Mouse (Mus musculus) midbrain, embryonic 15.5 days (tissue): ENCODE data around the gene Fignl1. TPM values are rescaled to one million over a fixed set of nuclear protein-coding genes. Genes with fewer than 3 reads are reported as not detected.
A peak's percentile ranks its signal among the peaks of the same experiment; 100 is the strongest.

Source experiments
- ATAC-seq: fragments of 200-750 bp; cut with Nextera tagmentation; replicated peaks from 2 replicates; pipeline ENCODE4 v1.8.0; 2017; ENCODE audit warnings: moderate TSS enrichment
- H3K27ac ChIP-seq: fragments of 300-500 bp; sonication (generic); 2 replicates; pipeline ENCODE4 v1.5.1; 2015; ENCODE audit warnings: mild to moderate bottlenecking, inconsistent platforms
- H3K27me3 ChIP-seq: fragments of 300-500 bp; sonication (generic); replicated peaks from 2 replicates; pipeline ENCODE4 v1.6.1; 2015; ENCODE audit warnings: inconsistent platforms
- H3K36me3 ChIP-seq: fragments of 300-500 bp; sonication (generic); replicated peaks from 2 replicates; pipeline ENCODE4 v1.6.1; 2015; ENCODE audit warnings: inconsistent platforms
- H3K4me1 ChIP-seq: fragments of 300-500 bp; sonication (generic); 2 replicates; pipeline ENCODE4 v1.6.1; 2015; ENCODE audit warnings: inconsistent platforms
- H3K4me2 ChIP-seq: fragments of 300-500 bp; sonication (generic); 2 replicates; pipeline ENCODE4 v1.6.1; 2015; ENCODE audit warnings: inconsistent platforms, mild to moderate bottlenecking, moderate library complexity
- H3K4me3 ChIP-seq: fragments of 300-500 bp; sonication (generic); 2 replicates; pipeline ENCODE4 v1.5.1; 2015; ENCODE audit warnings: mild to moderate bottlenecking, inconsistent platforms
- H3K9ac ChIP-seq: fragments of 300-500 bp; sonication (generic); 2 replicates; pipeline ENCODE4 v1.6.1; 2015; ENCODE audit warnings: mild to moderate bottlenecking, inconsistent platforms
- H3K9me3 ChIP-seq: fragments of 300-500 bp; sonication (generic); 2 replicates; pipeline ENCODE4 v1.6.1; 2016; ENCODE audit warnings: inconsistent platforms
- WGBS: fragments of 180-500 bp; shearing (Covaris S2); methylation state at CpG from one replicate; pipeline ENCODE4 v1.1.7; 2015; ENCODE audit warnings: mixed read lengths; 5-methylcytosine and 5-hydroxymethylcytosine counted together
- polyA plus RNA-seq: library from polyadenylated mRNA; unstranded; fragments of >200 nt; fragmentation: Nextera tagmentation; extraction: Ambion mirVana; gene quantifications from 2 replicates; pipeline ENCODE4 v1.2.1, GENCODE M21; 2015

Fignl1 gene
- polyA plus RNA-seq, 1 experiment from 2014 or later, result 9.8 TPM

DNA sequence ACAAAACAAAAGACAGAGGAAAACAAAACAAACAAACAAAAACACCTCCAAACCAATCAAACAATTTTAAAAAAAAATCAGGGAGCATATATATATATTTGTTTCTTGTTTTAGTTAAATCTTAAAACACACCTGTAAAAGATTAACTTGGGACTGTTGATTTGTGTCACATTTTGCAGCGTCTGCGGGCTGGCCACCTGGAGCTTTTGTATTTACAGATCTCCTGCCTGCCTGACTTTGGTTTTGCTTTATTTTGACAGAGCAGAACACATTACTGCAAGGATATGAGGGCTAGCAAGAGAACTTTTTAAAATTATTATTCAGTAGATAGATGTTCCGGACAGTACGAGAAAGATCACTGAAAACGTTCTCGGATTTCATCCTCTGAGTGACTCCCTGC is 22.8 kb upstream of the Fignl1 start:
- H3K4me2 ChIP-seq, result no peak overlapping the region
- H3K4me1 ChIP-seq, result peaks cover 21% of the 10 kb centered on the region; the same call in 1 of the 2 replicates
- 39% methylated on average over 6 of the region's 6 CpGs for WGBS
- H3K36me3 ChIP-seq, result no peaks in the 10 kb centered on the region
- no peak overlapping the region for H3K27ac ChIP-seq
- ATAC-seq, result no peak
- H3K9me3 ChIP-seq, result no peaks in the 10 kb centered on the region
- H3K4me3 ChIP-seq, result no peak overlapping the region
- no peak overlapping the region for H3K9ac ChIP-seq
- no peaks in the 10 kb centered on the region for H3K27me3 ChIP-seq

DNA sequence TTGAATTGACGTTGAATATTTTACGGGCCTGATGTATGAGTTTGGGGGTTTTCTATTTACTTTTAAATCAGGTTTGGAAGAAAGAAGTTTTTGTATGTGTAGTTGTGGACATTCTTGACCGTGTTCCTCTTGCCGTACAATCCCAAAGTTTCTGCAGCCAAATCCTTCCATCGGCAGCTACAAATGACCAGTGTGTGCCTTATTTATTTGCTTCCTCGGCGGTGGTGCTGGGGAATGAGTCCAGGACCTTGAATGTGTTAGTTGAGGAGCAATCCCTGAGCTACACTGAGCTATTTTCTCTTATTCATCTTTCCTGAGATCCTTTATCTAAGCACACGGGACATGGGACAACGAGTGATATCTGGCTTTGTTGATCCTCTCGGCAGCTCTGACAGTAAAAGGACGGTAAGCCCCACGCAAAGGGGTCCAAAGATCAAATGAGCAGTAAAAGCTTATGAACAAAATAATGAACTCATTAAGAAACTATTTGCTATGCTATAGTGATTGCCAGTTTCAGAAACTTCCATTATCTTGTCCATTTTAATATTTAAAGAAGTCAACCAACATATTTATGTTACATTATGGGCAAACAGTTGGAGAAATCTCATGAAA is 22.2 kb upstream of the Fignl1 start:
- 42% methylated on average over 12 of the region's 12 CpGs for WGBS
- H3K27ac ChIP-seq, result no peak overlapping the region

DNA sequence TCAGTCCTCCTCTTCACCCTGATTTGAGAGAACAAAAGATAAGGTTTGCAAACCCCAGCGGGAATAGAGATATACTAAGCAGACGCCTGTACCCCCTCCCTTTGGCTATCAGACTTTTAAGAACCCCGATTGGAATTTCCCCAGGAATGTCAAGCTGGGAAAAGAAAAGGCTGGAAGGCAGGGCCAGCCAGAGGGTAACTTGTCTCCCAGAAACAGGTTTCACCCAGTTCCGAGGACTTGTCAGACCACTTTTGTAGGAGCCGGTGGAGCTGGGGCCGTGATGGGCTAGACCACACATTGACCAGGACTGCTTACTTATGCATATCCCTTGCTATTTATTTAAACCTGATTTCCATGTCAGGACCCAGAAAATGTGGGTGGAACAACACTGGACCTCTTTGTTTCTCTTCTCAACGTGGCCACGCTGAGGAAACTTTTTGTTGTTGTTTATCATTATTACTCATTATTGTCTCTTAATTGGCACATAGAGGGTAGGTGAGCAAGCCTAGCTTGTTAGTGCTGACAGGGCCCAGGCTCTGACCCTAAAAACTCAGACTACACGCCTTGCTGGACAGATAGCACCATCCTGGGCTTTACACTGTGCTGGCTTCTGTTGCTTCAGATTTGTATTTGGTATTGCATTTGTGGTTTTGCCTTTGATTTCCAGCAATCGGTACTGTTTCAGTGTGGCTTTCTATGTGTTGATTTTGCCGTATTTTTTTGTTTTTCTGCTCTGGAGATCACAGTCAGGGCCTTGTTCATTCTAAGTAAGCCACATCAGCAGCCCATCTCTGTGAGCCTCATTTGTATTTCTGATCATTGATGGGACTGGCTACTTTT is 20.6 kb upstream of the Fignl1 start:
- ATAC-seq, result peak; percentile 37; the same call in 1 of the 2 replicates
- 21% methylated on average over 11 of the region's 11 CpGs for WGBS
- H3K27ac ChIP-seq, result no peak overlapping the region
- H3K4me2 ChIP-seq, result no peak overlapping the region
- H3K4me3 ChIP-seq, result no peak overlapping the region
- H3K9ac ChIP-seq, result no peak overlapping the region
- no peaks in the 10 kb centered on the region for H3K27me3 ChIP-seq
- H3K36me3 ChIP-seq, result no peaks in the 10 kb centered on the region
- H3K9me3 ChIP-seq, result no peaks in the 10 kb centered on the region
- peaks cover 17% of the 10 kb centered on the region; the same call in 1 of the 2 replicates for H3K4me1 ChIP-seq

More for the DNA sequence above, 22.2 kb upstream of the Fignl1 start:
- H3K36me3 ChIP-seq, result no peaks in the 10 kb centered on the region
- H3K4me2 ChIP-seq, result no peak overlapping the region
- no peak overlapping the region for H3K9ac ChIP-seq
- no peak for ATAC-seq
- no peaks in the 10 kb centered on the region for H3K27me3 ChIP-seq
- peaks cover 17% of the 10 kb centered on the region; the same call in 1 of the 2 replicates for H3K4me1 ChIP-seq
- no peak overlapping the region for H3K4me3 ChIP-seq
- no peaks in the 10 kb centered on the region for H3K9me3 ChIP-seq

DNA sequence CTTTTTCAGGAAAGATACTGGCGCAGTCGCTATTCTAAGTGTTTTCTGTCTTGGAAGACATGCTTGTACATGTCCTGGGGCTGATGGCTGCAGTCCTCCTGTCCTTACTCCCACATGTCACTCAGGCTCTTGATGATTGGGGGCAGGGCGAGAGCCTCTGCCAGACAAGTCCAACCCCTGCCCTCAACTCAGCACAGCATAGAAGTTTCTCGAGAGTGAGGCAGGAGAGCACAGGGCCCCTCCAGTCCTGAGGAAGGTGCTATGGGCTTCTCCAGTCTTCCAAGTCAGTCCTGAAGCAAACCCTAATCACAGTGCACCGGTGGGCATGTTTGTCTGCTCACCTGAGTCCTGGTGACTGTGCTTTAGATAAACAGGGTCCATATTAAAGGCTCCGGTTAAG is 20.0 kb upstream of the Fignl1 start:
- no peaks in the 10 kb centered on the region for H3K36me3 ChIP-seq
- no peaks in the 10 kb centered on the region for H3K27me3 ChIP-seq
- no peak overlapping the region for H3K4me2 ChIP-seq
- WGBS, result 27% methylated on average over 6 of the region's 6 CpGs
- H3K9ac ChIP-seq, result no peak overlapping the region
- H3K9me3 ChIP-seq, result no peaks in the 10 kb centered on the region
- peaks cover 17% of the 10 kb centered on the region; the same call in 1 of the 2 replicates for H3K4me1 ChIP-seq
- ATAC-seq, result peak; percentile 53; the same call in 1 of the 2 replicates
- H3K4me3 ChIP-seq, result no peak overlapping the region
- H3K27ac ChIP-seq, result no peak overlapping the region

DNA sequence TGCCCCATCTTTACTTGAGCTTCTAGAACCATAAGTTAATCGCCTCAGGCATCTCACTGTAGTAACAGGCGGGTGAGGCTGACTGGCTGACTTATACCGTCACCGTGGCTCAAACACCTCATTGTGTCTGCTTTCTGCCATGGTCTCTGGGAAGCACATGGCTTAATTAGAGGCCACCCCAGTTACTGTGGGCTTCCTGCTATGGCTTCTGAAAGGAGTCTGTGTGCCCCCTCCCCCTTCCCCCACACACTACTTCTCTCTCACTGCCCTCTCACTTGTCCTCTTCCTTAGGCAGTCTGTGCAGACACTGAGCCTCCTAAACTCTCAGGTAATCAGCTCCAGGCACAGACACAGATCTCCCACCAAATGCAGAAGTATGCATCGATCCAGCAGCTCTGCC is 19.5 kb upstream of the Fignl1 start:
- Histone ChIP-seq H3K27ac (no peak overlapping the region), H3K27me3 (no peaks in the 10 kb centered on the region), H3K9ac (no peak overlapping the region), H3K36me3 (no peaks in the 10 kb centered on the region), H3K4me1 (peaks cover 17% of the 10 kb centered on the region; the same call in 1 of the 2 replicates), H3K4me3 (no peak overlapping the region), H3K9me3 (no peaks in the 10 kb centered on the region), H3K4me2 (no peak overlapping the region)
- ATAC-seq, result peak; percentile 55
- WGBS, result 29% methylated on average over 5 of the region's 5 CpGs

DNA sequence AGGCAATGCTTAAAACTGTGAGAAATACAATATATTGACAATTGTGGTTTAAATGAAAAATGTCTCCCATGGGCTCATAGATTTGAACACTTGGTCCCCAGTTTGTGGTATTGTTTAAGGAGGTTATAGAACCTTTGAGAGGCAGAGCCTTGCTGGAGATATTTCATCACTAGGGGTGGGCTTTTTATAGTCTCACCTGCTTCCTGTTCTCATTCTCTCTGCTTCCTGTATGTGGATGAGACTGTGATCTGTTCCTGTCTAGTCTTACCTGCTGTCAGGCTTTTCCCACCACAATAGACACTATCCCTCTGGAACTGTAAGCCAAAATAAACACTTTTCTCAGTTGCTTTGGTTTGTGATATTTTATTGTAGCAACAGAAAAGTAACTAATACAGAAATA is 17.7 kb upstream of the Fignl1 start:
- no peaks in the 10 kb centered on the region for H3K9me3 ChIP-seq
- H3K4me1 ChIP-seq, result peaks cover 34% of the 10 kb centered on the region
- no peak overlapping the region for H3K4me2 ChIP-seq
- H3K27me3 ChIP-seq, result no peaks in the 10 kb centered on the region
- H3K4me3 ChIP-seq, result no peak overlapping the region
- H3K27ac ChIP-seq, result no peak overlapping the region
- ATAC-seq, result no peak
- no peaks in the 10 kb centered on the region for H3K36me3 ChIP-seq
- no peak overlapping the region for H3K9ac ChIP-seq

DNA sequence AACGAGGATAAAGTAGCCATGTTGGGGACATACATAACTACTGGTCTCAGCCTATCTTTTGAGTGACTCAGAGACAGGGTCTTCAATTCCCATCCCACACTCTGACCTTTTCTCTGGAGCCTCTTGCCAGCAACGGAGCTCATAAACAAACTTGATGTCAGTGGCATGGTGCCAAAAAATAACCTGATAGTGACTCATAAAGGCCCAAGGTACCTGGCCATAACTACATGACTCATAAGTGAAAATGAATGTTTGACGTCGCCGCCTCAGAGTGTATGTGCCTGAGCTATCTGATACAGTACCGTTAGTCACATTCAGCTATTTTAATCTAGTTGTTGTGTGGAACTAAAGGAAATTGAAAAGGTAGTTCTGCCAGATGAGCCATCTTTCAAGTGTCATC is 16.9 kb upstream of the Fignl1 start:
- H3K27me3 ChIP-seq, result no peaks in the 10 kb centered on the region
- H3K9me3 ChIP-seq, result no peaks in the 10 kb centered on the region
- no peak overlapping the region for H3K9ac ChIP-seq
- no peak overlapping the region for H3K27ac ChIP-seq
- no peak overlapping the region for H3K4me2 ChIP-seq
- H3K4me1 ChIP-seq, result peaks cover 40% of the 10 kb centered on the region
- 79% methylated on average over 6 of the region's 6 CpGs for WGBS
- no peaks in the 10 kb centered on the region for H3K36me3 ChIP-seq
- no peak for ATAC-seq
- H3K4me3 ChIP-seq, result no peak overlapping the region

DNA sequence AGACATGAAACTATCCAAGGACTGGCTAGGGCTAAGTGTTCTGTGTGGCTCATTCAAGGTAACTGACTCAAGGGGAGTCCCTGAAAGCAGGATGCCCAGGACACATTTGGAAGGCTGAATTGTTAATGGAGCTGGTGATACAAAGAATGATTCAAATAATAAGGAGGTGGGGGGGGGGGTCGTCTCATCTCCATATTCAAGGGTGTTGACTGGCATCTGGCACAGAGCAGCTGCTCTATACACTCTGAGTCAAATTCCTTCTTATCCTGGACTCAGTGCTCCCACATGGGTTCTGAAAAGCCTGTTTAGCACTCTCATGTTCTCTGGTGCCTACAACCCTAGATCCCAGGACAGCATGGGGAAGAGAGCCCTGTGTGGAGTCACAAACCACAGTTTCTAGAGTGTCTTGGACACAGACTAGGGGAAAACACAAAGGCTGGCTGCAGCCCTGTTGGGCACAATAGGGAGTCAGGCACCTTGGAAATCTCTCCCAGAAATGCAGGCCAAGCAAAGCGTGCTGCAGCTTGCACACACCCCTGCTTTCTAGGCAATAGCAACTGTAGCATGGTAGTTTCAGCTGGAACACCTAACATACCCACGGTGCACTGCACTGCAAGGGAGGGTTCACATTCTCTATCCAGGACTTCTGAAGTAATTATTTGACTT is 16.3 kb upstream of the Fignl1 start:
- Histone ChIP-seq H3K4me3 (no peak overlapping the region), H3K36me3 (no peaks in the 10 kb centered on the region), H3K4me2 (no peak overlapping the region), H3K4me1 (peaks cover 40% of the 10 kb centered on the region), H3K27me3 (no peaks in the 10 kb centered on the region), H3K27ac (0 out of 2 replicates have a peak overlapping the region, but pooled peaks have one; percentile 15), H3K9ac (no peak overlapping the region), H3K9me3 (no peaks in the 10 kb centered on the region)
- ATAC-seq, result no peak
- WGBS, result 46% methylated on average over 3 of the region's 3 CpGs

DNA sequence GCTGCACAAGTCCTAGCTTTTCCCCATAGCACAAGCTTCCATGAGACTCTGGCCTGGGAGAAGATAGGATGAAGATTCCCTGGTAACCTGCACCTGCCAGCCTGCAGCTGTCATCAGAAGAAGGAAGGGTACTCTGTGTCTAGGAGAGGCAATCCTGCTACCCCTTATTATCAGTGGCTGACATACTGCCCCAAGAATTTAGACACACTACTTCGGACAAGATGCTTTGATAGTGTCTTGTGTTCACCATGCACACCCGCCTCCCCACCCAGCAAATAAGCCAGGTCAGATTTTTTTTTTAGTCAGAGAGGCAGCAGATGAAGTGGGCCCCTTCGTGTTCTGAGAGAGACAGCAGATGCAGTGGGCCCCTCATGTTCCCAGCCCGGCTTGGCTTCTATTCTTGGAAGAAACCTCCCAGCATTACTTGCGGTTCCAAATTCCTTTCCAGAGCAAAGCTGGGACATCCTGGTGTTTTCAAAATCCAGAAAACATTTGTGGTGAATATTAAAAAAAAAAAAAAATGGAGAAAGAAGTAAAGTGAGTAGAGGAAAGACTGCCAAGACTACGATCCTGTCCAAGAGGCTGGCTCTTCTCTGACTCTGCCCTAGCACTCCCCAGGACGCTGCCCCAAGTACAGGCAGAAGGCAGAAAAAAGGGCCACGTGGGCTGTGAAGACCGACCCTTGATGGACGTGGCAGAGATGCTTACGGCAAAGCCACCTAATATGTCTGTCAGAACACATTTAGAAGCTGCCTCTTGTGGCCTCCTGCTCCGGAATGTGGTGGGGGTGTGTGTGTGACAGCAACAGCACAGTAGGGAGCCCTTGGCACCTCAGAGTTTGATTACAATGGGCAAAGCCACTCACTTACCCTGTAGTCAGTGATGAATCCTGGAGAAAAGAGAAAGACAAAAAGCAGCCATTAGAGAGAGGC is 15.5 kb upstream of the Fignl1 start:
- no peak overlapping the region for H3K4me2 ChIP-seq
- ATAC-seq, result no peak
- H3K36me3 ChIP-seq, result no peaks in the 10 kb centered on the region
- peaks cover 35% of the 10 kb centered on the region for H3K4me1 ChIP-seq
- H3K9me3 ChIP-seq, result no peaks in the 10 kb centered on the region
- 0 out of 2 replicates have a peak overlapping the region, but pooled peaks have one; percentile 15 for H3K27ac ChIP-seq
- H3K4me3 ChIP-seq, result no peak overlapping the region
- 25% methylated on average over 12 of the region's 12 CpGs for WGBS
- H3K27me3 ChIP-seq, result no peaks in the 10 kb centered on the region
- H3K9ac ChIP-seq, result no peak overlapping the region

DNA sequence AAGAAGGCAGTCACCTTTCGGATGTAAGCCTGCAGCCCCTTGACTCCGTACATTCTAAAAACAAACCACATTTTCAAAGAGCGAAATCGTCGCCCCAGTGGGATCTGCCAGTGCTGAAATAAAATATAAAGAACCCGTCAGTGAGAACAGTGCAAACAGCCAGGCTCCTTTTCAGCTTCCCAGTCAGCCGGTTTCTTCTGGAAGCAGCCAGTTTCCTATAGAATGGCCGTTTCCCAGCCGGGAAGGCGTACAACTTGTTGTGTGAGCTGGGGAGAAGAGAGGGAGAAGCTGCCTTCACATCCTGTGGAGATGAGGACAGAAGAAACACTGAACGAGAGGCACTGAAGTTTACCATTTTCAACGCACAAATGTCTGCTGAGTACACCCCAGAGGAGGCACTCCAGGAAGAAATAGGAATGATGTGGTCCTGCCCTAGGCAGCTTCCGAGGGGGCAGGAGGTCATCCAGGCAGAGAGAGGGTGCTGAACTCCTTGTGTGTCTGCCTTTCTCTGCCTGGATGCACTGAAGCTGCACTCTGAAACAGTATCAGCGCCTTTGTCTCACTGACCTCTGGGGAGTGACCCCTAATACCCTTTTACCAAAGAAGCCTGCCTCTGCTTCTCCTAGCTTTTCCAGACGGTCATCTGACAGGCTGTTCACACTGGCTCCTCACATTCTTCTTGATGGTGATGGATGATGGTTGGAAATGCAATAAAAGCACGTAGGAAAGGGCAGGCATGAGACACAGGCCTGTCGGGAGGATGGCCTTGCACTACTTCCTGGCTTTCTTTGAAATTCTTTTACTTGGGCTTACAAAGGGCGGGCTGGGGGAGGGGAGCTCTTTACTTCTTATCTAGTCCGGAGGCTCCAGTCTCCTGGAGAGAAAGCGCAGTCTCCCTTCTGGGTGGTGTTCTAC is 13.7 kb upstream of the Fignl1 start:
- no peaks in the 10 kb centered on the region for H3K27me3 ChIP-seq
- no peaks in the 10 kb centered on the region for H3K9me3 ChIP-seq
- ATAC-seq, result peak; percentile 31
- no peak overlapping the region for H3K4me3 ChIP-seq
- H3K9ac ChIP-seq, result no peak overlapping the region
- H3K36me3 ChIP-seq, result no peaks in the 10 kb centered on the region
- peaks cover 23% of the 10 kb centered on the region for H3K4me1 ChIP-seq
- H3K4me2 ChIP-seq, result peak overlapping the region; percentile 42; the same call in 1 of the 2 replicates
- H3K27ac ChIP-seq, result peak overlapping the region; percentile 72
- 7% methylated on average over 20 of the region's 20 CpGs for WGBS
